Mouse (Mus musculus): ENCODE results near the gene Pim3.

- TF ChIP-seq CTCF (IDR thresholded peaks at IDR 0.05; ENCODE audit: low read depth) (no peak), EP300 (optimal IDR thresholded peaks at IDR 0.05) (no peak)
Measured at GRCm38 (mm10) chr15:88877021-88877400, 15.0 kb downstream of the Pim3 start.

Measured in stomach, postnatal 0 days (tissue).